Mouse (Mus musculus): ENCODE data around the gene Gspt1. TPM values are rescaled to one million over a fixed set of nuclear protein-coding genes. Genes with fewer than 3 reads are reported as not detected.

Gspt1 gene
- polyA plus RNA-seq, 1 experiment from 2014 or later = 111 TPM

DNA sequence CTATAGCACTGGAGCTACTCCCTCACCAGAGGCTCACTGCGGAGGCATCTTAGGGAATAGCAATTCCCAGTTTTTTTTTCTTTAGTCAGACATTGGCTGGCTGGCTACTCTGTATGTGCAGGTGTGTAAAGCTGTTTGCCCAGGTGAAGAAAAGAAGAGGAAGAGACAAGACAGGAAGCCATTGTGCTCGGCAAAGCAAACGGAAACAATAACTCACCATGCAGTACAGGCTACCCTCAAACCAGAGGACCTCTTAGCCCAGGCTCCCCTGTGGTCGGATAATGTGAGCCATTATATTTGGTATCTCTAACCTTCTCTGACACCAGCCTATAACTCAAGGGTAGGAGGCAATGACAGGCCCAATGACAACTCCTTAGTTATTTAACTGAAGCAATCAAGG is 57.1 kb downstream of the Gspt1 start:
- Histone ChIP-seq H3K27ac (ENCODE audit: low read depth, low read length) (no peak overlapping the region), H3K4me1 (replicated peaks; ENCODE audit: control insufficient read depth, insufficient read depth, low read length) (no peaks in the 10 kb centered on the region; the same call in 1 of the 2 replicates), H3K4me3 (ENCODE audit: low read depth, low read length) (no peak overlapping the region), H3K36me3 (ENCODE audit: control insufficient read depth, insufficient read depth, low read length) (peaks cover 29% of the 10 kb centered on the region), H3K9me3 (ENCODE audit: control insufficient read depth, low read length) (no peaks in the 10 kb centered on the region), H3K9ac (ENCODE audit: low read length) (no peak overlapping the region), H3K27me3 (ENCODE audit: control insufficient read depth, insufficient read depth, low read length) (no peaks in the 10 kb centered on the region), H3K4me2 (ENCODE audit: low read depth, low read length, severe bottlenecking) (no peak overlapping the region)
- WGBS = 91% methylated on average over 4 of the region's 4 CpGs
- DNase-seq (ENCODE audit: low spot score) = peak; percentile 26
- no peak for ATAC-seq (replicated peaks; ENCODE audit: low FRiP score)

DNA sequence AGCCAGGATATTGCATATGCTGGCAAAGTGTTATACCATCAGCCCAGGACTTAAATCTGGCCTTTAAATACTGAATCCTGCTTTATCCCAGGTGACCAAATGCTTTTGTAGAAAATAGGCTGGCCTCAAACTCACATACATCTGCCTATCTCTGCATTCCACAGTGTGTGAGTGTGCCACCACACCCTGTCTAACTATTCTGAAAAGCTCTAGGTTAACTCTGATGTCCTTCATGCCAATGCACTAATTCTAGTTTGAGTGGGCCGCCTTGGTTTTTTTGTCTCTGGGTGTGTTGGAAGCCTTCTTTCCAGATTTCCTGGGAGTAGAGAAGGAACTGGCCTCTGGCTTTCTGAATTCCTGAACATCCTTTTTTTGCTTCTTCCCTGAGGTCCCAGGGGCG is 60.9 kb downstream of the Gspt1 start:
- Histone ChIP-seq H3K9me3 (ENCODE audit: control insufficient read depth, low read length) (no peaks in the 10 kb centered on the region), H3K27ac (ENCODE audit: low read depth, low read length) (no peak overlapping the region), H3K4me2 (ENCODE audit: low read depth, low read length, severe bottlenecking) (no peak overlapping the region), H3K4me3 (ENCODE audit: low read depth, low read length) (no peak overlapping the region), H3K36me3 (ENCODE audit: control insufficient read depth, insufficient read depth, low read length) (peaks cover 25% of the 10 kb centered on the region), H3K4me1 (replicated peaks; ENCODE audit: control insufficient read depth, insufficient read depth, low read length) (no peaks in the 10 kb centered on the region), H3K9ac (ENCODE audit: low read length) (no peak overlapping the region), H3K27me3 (ENCODE audit: control insufficient read depth, insufficient read depth, low read length) (no peaks in the 10 kb centered on the region)
- 95% methylated on average over 2 of the region's 2 CpGs for WGBS
- ATAC-seq (replicated peaks; ENCODE audit: low FRiP score) (no peak), DNase-seq (ENCODE audit: low spot score) (no peak)

DNA sequence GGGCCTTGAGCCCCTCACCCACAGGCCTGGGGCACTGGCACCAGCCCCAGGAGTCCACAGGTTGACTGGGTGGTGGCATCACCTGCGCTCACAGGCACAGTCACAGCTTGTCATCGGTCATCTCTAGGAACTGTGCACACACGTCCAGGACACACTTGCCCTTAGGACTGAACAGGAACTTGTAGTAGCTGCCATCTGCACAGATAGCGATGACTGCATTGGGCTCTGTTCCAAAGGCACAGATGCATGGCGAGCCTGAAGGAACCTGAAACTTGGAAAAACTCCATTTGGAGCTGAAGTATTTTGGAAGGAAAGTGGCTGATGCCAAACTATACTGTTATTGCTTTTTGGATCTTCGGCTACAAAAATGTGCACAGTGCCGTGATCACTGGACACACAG is 64.0 kb downstream of the Gspt1 start:
- WGBS = 90% methylated on average over 7 of the region's 7 CpGs
- Histone ChIP-seq H3K27me3 (ENCODE audit: control insufficient read depth, insufficient read depth, low read length) (no peaks in the 10 kb centered on the region), H3K4me2 (ENCODE audit: low read depth, low read length, severe bottlenecking) (no peak overlapping the region), H3K27ac (ENCODE audit: low read depth, low read length) (no peak overlapping the region), H3K4me3 (ENCODE audit: low read depth, low read length) (no peak overlapping the region), H3K36me3 (ENCODE audit: control insufficient read depth, insufficient read depth, low read length) (peaks cover 18% of the 10 kb centered on the region; the same call in 1 of the 2 replicates), H3K4me1 (replicated peaks; ENCODE audit: control insufficient read depth, insufficient read depth, low read length) (no peaks in the 10 kb centered on the region), H3K9ac (ENCODE audit: low read length) (no peak overlapping the region), H3K9me3 (ENCODE audit: control insufficient read depth, low read length) (no peaks in the 10 kb centered on the region)
- no peak for ATAC-seq (replicated peaks; ENCODE audit: low FRiP score)
- no peak for DNase-seq (ENCODE audit: low spot score)

DNA sequence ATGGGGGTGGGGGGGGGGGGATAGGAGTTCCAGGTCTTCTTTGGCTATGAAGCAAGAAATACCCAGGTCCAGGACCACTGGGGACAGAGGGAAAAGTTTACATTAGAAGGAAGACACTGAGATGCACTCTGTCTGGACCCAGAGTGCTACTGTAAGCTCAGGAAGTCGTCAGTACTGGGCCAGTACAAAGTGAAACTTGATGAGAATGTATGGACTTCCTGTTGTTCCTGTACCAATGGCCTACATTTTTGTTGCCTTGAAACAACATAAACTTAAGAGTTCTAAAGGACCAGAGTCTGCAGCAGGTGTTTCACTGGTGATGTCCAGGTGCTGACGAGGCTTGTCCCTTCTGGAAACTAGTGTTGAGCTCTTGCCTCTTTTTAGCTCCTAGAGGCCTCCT is 76.7 kb downstream of the Gspt1 start:
- H3K9me3 ChIP-seq (ENCODE audit: control insufficient read depth, low read length) = no peaks in the 10 kb centered on the region
- ATAC-seq (replicated peaks; ENCODE audit: low FRiP score) (no peak), DNase-seq (ENCODE audit: low spot score) (no peak)
- H3K27ac ChIP-seq (ENCODE audit: low read depth, low read length) = no peak overlapping the region
- peaks cover 2% of the 10 kb centered on the region; the same call in 1 of the 2 replicates for H3K27me3 ChIP-seq (ENCODE audit: control insufficient read depth, insufficient read depth, low read length)
- H3K36me3 ChIP-seq (ENCODE audit: control insufficient read depth, insufficient read depth, low read length) = no peaks in the 10 kb centered on the region
- H3K9ac ChIP-seq (ENCODE audit: low read length) = no peak overlapping the region
- H3K4me3 ChIP-seq (ENCODE audit: low read depth, low read length) = no peak overlapping the region
- H3K4me1 ChIP-seq (replicated peaks; ENCODE audit: control insufficient read depth, insufficient read depth, low read length) = peaks cover 3% of the 10 kb centered on the region; the same call in 1 of the 2 replicates
- H3K4me2 ChIP-seq (ENCODE audit: low read depth, low read length, severe bottlenecking) = no peak overlapping the region
- 74% methylated on average over 2 of the region's 2 CpGs for WGBS

DNA sequence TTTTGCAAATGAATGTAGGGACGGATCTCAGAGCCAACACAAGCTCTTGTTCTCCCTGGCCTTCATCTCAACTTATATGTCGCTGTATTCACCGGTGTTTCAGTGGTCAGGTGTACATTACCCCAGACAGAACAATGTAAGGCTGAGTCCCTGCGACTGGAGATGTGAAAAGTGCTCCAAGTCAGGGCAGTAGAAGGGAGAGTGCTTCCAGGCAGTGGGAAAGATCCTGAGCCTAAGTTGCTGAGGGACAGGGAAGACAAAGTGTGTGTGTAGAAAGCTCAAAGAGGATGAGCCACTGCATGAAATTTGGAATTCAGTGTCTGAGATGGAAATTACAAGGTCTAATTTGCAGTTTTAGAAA is 77.3 kb downstream of the Gspt1 start:
- Histone ChIP-seq H3K4me3 (ENCODE audit: low read depth, low read length) (peak overlapping the region; percentile 92), H3K36me3 (ENCODE audit: control insufficient read depth, insufficient read depth, low read length) (no peaks in the 10 kb centered on the region), H3K9ac (ENCODE audit: low read length) (peak overlapping the region; percentile 83), H3K9me3 (ENCODE audit: control insufficient read depth, low read length) (no peaks in the 10 kb centered on the region), H3K4me1 (replicated peaks; ENCODE audit: control insufficient read depth, insufficient read depth, low read length) (peaks cover 3% of the 10 kb centered on the region; the same call in 1 of the 2 replicates), H3K27ac (ENCODE audit: low read depth, low read length) (no peak overlapping the region), H3K4me2 (ENCODE audit: low read depth, low read length, severe bottlenecking) (peak overlapping the region; percentile 70), H3K27me3 (ENCODE audit: control insufficient read depth, insufficient read depth, low read length) (peaks cover 2% of the 10 kb centered on the region; the same call in 1 of the 2 replicates)
- ATAC-seq (replicated peaks; ENCODE audit: low FRiP score) = no peak
- WGBS = 1% methylated on average over 4 of the region's 4 CpGs
- no peak for DNase-seq (ENCODE audit: low spot score)

DNA sequence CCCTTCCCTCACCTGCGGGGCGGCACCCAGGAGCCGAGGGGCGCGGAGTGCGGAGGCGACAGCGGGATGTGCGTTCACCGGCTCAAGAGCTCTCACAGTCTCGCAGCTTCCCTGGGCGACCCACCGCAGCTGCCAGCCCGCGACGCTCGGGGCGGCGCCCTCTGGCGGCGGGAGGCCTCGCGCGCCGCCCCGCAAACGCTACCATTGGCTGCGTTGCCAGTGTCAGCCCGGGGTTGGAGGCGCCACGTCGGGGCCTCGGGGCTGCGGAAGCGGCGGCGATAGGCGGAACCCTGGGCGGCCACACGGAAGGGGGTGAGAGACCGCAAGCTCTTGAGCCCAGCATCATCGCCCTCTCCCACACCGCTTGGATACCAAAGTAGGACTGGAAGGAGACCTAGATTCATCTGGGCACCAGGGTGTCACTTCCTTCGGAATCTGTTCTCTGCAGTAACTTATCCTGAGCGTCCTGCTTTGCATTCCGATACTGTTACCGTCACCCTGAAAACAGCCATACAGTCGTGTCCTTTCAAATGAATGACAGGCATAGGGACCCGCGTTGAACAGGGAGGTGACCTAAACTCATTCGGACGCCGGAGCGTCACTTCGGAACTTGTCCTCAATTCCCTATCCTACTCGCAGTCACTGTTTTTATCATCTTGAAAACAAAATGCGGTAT is 77.8 kb downstream of the Gspt1 start, which contains the start of gene Zc3h7a:
Gene Zc3h7a (minus strand): TSS at position 186 of the 676 bp plus-strand sequence.
- H3K4me2 ChIP-seq (ENCODE audit: low read depth, low read length, severe bottlenecking) = peak within 1 kb of the TSS; percentile 70
- H3K27me3 ChIP-seq (ENCODE audit: control insufficient read depth, insufficient read depth, low read length) = peaks cover 2% of the 10 kb centered on the region; the same call in 1 of the 2 replicates
- peak within 1 kb of the TSS; percentile 77 for H3K27ac ChIP-seq (ENCODE audit: low read depth, low read length)
- H3K4me3 ChIP-seq (ENCODE audit: low read depth, low read length) = peak within 1 kb of the TSS; percentile 92
- DNase-seq (ENCODE audit: low spot score) (peak; percentile 95), ATAC-seq (replicated peaks; ENCODE audit: low FRiP score) (peak; percentile 94)
- H3K9me3 ChIP-seq (ENCODE audit: control insufficient read depth, low read length) = no peaks in the 10 kb centered on the region
- H3K36me3 ChIP-seq (ENCODE audit: control insufficient read depth, insufficient read depth, low read length) = no peaks in the 10 kb centered on the region
- H3K4me1 ChIP-seq (replicated peaks; ENCODE audit: control insufficient read depth, insufficient read depth, low read length) = peaks cover 3% of the 10 kb centered on the region; the same call in 1 of the 2 replicates
- H3K9ac ChIP-seq (ENCODE audit: low read length) = peak within 1 kb of the TSS; percentile 83
- under 1% methylated on average over 52 of the region's 57 CpGs for WGBS

DNA sequence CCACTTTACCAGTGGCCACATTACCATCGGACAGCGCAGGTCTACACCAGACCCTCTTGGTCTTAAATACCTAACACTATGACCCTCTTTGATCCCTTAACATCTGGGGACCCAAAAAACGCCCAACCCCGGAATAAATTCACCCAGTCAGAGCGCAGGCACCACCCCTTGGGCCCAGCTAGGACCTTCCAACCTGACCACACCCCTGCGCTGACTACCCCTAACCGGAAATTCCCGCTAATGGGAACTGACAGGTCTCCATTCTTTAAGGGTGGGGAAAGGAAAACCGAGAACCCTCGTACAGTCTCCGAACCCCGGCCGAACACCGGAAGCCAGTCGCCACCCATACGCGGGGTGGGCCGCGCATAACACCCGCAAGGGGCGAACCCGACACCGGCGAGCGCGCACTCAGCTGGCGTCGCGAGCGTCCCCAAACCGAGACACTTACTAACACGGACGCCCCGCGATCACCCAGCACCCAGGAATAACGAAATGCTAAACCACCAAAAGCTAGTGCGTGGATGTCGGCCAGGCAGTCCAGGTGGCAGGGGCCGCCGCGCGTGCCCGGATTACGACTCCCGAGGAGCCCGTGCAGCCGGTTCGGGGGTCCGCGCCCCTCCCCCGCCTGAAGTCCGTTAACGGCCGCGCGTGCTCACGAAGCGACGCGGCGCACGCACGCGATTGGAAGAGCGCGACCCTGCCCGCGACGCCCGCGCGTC is 78.5 kb downstream of the Gspt1 start:
- Histone ChIP-seq H3K36me3 (ENCODE audit: control insufficient read depth, insufficient read depth, low read length) (no peaks in the 10 kb centered on the region), H3K9ac (ENCODE audit: low read length) (peak overlapping the region; percentile 83), H3K27ac (ENCODE audit: low read depth, low read length) (peak overlapping the region; percentile 77), H3K27me3 (ENCODE audit: control insufficient read depth, insufficient read depth, low read length) (peaks cover 2% of the 10 kb centered on the region; the same call in 1 of the 2 replicates), H3K4me1 (replicated peaks; ENCODE audit: control insufficient read depth, insufficient read depth, low read length) (peaks cover 3% of the 10 kb centered on the region; the same call in 1 of the 2 replicates), H3K4me3 (ENCODE audit: low read depth, low read length) (peak overlapping the region; percentile 92), H3K4me2 (ENCODE audit: low read depth, low read length, severe bottlenecking) (peak overlapping the region; percentile 70), H3K9me3 (ENCODE audit: control insufficient read depth, low read length) (no peaks in the 10 kb centered on the region)
- DNase-seq (ENCODE audit: low spot score) = peak; percentile 80
- peak; percentile 65 for ATAC-seq (replicated peaks; ENCODE audit: low FRiP score)
- 0% methylated on average over 72 of the region's 72 CpGs for WGBS

DNA sequence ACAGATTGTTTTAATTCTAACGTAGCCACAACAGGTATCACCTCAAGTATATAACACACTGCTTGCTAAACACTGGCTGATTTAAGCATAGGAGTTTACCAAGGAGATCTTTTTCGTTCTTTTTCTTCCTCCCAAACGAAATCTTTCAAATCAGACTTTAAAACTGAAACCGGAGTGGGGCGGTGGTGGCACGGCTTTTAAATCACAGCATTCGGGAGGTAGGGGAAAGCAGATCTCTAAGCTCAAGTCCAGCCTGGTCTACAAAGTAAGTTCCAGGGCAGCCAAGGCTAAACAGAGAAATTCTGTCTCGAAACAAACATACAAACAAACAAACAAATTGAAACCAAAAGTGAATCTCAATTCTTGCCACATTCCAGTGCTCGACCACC is 79.0 kb downstream of the Gspt1 start:
- DNase-seq (ENCODE audit: low spot score) = no peak
- no peak for ATAC-seq (replicated peaks; ENCODE audit: low FRiP score)

More for the DNA sequence above, 79.0 kb downstream of the Gspt1 start:
- Histone ChIP-seq H3K27ac (ENCODE audit: low read depth, low read length) (peak overlapping the region; percentile 46), H3K4me1 (replicated peaks; ENCODE audit: control insufficient read depth, insufficient read depth, low read length) (peaks cover 3% of the 10 kb centered on the region; the same call in 1 of the 2 replicates), H3K27me3 (ENCODE audit: control insufficient read depth, insufficient read depth, low read length) (peaks cover 2% of the 10 kb centered on the region; the same call in 1 of the 2 replicates), H3K4me2 (ENCODE audit: low read depth, low read length, severe bottlenecking) (peak overlapping the region; percentile 70), H3K9me3 (ENCODE audit: control insufficient read depth, low read length) (no peaks in the 10 kb centered on the region), H3K4me3 (ENCODE audit: low read depth, low read length) (peak overlapping the region; percentile 92), H3K9ac (ENCODE audit: low read length) (peak overlapping the region; percentile 83), H3K36me3 (ENCODE audit: control insufficient read depth, insufficient read depth, low read length) (no peaks in the 10 kb centered on the region)
- 16% methylated on average over 9 of the region's 9 CpGs for WGBS

All from forebrain, embryonic 11.5 days (tissue).